Mouse (Mus musculus): ENCODE measurements around the gene Vmn1r56.
"Not testable (repeated sequence)": the region's sequence is repeated elsewhere in the genome, so short reads cannot be mapped to it uniquely, and the experiment has no call there.

Gene Vmn1r56

GRCm38 (mm10) chr7:5196647-5197046 lies at the start of gene Vmn1r56:
Vmn1r56 (minus strand) TSS chr7:5196747.
- DNase-seq = not testable (repeated sequence)

- DNase-seq = not testable (repeated sequence)
Observed at GRCm38 (mm10) chr7:5218193-5218592, 21.6 kb upstream of the Vmn1r56 start, which contains the start of gene Vmn1r57. Vmn1r57 (plus strand) TSS chr7:5218493.

GRCm38 (mm10) chr7:5149570-5149969 lies 47.0 kb downstream of the Vmn1r56 start, which contains the start of gene Vmn1r55:
Vmn1r55 (minus strand) TSS chr7:5149670.
- DNase-seq = not testable (repeated sequence)
